Mouse (Mus musculus): ENCODE results near the gene Tescl.

GRCm38 (mm10) chr7:24369731-24370541 is 36.2 kb upstream of the Tescl start, which contains the start of gene Kcnn4:
- no peak for TF ChIP-seq CTCF (IDR thresholded peaks at IDR 0.05; ENCODE audit: insufficient read depth, low read depth, low read length)
- TF ChIP-seq POLR2A (IDR thresholded peaks at IDR 0.05; ENCODE audit: insufficient read depth, low read depth, low read length), result no peak

Measured in olfactory bulb, adult 2 months (tissue).